Mouse (Mus musculus) kidney, postnatal 14 days (tissue): ENCODE results near the gene Gm12695.

Experiments used
- DNase-seq: peaks from one replicate; pipeline ENCODE4 v3.0.0; 2022; ENCODE audit warnings: mixed read lengths

Gm12695 gene

DNA sequence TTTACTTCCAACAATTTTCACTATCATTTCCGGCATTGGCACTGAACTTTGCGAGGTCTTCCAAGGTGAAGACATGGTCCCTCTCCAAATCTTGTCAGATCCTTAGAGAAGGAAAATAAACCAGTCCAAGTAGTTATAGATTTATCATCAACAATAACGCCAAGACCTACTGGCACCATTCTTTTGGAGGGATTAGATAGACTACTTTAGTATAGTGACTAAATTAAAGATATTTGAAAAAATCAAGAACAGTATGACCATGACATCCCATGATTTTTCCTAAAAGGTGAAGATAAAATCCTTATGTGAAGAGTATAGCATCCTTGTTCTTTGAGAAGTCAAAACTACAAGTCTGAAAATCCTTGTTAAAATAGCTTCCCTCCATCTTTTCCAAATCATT, at the start of gene Gm12695:
Gm12695 (minus strand) TSS at position 101 of the 400 bp plus-strand sequence.
- DNase-seq = no peak

DNA sequence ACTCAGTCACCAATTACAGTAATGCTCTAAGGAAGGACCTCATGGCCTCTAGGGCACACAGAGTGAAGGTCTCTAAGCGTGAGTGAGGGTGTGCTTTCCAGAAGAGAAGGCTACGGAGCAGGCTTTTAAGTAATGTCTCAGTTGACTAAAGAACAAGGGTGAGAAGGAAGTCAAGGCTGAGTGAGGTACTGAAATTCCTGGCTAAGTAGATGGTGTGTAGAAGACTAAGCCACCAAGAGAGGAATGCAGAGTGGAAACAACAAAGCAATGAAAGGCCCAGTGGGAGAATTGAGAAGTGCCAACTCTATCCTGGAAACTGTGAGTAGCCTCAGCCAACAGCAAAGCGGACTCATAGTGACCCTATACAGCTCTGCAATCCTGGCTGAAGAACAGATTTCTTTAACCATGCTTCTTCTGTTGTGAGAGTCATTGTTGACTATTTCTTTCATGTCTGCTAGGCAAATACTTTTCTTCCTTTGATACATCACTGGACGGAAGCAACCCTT, 40.6 kb upstream of the Gm12695 start:
- DNase-seq = no peak

DNA sequence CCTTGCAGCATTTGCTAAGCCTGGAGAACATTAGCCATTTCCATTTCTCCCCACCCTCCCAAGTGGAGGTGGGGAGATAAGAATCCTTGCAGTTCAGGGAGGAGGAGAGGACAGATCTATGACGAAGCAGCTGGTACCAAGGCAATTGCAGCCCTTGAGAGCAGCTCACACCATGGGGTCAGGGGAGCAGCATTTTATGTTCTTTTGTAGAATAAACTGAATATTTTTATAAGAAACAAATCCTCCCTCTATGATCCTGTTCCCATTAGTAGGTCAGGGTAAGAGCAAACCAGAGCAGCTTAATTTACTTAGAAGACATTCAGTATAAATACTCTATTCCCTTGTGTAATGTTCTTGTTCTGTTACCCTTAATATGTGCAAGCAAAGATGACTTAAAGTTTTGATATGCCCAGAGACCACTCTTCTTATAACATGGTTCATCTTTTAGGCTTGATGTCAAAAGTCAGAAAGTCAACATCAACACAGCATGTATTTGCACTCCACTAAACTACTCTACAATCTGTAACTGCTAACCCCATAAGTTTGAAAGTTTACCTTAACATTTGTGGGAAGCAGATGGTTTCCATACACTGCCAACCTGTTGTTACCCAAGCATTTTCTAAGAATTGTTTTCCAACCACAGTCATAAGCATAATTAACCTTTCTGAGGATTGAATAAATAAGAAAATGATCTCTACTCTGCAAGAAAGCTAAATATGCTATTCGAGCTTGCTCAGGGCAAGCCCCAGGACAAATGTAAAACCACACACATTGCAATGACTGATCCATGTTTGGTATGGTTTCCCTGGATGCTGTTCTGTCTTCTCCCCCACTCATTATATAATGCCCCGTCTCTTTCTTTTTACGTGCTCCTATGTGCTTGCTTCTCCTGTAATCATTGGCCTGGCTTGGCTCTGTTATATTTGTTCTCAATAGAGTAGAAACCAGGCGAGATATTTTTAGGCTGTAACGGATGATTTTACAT, 22.1 kb upstream of the Gm12695 start:
- no peak for DNase-seq

DNA sequence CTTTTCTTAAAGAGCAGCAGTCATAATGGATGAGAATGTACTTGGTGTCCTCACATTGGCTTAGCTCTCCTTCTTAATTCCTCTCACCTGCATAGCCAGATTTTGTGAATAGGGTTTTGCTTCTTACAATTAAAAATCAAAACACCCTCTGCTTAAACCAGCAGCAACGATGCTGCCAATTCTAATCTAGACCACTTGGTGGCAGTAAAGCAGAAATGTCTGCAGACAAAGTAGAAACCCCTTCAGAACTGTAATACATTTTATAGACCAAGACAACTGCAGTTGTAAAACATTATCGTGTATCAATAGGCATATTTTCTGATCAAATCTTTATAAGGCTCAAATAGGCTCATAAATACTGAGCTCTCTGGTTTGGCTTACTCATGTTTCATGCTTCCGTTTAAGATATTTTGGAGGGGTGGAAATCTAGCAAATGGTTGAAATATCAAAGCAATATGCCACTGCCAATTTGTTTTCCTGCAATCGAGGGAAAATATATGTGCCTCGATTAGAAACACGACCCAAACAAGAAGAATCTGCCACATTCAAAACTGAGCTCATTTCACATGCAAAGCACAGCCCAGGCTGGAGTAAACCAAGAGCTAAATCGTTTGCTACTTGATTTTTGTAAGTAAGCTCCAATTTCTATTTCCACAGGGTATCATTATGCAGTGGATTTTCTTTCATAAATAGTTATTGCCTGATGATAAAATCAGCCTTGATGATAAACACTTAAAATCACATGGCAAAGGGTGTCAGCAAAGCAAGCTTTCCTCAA, 14.6 kb upstream of the Gm12695 start:
- DNase-seq = peak; percentile 33

DNA sequence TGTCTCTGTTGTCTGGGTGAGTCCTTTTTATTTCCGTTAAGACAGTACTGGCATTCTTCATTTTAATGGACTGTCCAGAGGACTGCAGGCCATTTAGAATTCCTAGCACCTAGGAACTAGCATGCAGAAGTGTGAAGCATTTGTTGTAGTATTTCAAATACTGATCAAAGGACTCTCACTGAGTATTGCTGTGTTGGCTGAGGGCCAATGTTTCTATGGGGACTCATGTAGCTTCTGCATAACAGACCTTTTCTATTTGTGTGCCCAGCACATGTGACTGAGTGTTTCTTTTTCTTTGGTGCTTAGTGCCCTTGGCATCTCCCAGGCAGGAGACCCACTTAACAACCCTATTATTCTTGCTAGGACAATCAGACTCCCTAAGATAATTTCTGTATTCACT, 12.6 kb upstream of the Gm12695 start:
- DNase-seq = no peak

DNA sequence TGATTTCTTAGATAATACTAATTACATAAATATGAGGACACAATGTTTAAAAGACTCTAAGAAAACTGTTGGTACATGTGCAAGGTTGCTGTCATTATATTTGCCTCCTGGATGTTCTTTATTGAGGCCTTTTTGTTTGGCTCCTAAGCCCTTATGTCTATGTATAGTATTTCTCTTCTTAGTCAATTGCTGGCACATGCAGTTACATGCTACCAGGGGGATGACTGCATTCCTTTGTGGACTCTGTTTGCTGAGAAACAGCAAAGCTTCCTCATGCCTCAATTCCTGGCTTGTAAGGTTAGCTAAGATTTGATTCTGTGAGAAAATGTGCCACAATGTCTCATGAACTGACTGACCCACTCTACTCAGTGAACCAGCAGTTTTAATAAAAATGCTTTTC, 6.3 kb upstream of the Gm12695 start:
- DNase-seq = no peak

DNA sequence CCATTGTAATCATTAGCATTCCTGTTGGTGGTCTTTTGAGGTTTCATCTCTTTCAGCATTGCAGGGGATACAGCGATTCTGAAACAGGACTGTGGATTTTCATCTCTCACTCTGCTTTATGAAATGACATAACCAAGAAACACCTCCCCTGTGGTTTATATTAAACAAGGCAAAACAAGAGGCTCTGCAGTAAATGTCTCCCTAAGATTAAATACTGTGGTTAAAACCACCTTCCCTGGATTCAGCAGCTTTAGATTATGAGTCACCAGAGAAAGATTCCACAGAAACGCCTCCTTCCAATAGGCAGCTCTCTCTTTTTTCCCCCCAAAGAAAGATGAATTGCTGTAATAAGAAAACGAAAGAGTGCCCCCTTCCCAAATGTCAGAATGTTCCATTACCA, 4.9 kb upstream of the Gm12695 start:
- DNase-seq = no peak

DNA sequence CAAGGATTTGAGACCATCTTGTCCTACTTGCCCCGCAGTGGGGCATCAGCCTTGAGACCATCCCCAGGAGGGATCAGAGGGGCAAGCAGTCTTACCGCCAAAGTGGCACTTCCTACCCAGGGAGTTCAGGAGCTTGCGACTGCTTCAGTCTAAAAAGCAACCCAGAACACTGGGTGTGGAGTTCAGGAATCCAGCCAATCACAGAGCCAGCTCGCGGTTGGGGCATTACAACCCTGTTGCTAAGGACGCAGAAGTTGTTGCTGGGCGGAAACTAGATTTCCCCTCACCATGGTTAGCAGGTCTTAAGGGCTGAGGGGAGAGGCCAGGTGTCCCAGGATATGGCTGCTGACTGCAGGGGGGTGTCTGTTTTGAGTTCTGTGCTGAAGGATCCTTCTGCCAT, 1.6 kb upstream of the Gm12695 start:
- DNase-seq = no peak

DNA sequence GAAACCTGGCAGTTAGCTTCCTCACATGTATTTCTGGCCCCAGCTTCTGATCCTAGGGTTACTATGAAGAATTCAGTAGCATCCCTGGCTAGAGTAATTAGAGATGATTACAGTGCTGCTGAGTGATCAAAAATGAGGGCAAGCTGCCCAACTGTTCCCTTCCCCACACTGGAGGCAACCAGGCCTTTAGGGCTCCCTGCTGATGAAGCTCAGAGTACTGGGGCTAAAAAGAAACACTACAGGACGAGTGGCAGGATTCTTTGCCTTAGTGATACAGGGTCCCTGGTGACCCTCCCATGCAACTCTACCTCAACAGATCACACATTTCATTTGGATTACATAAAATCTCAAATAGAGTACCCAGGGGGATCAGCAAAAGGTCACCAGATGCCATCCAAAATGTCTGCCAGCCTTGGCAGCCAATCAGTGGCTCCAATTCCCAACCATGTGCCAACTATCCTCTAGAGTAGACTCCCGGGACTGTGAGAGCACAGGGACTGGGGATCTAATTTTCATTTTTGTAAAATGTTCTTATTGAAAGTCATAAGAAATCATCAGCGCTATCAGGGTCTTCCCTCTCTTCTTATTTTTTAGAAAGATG, 11.9 kb downstream of the Gm12695 start:
- no peak for DNase-seq

DNA sequence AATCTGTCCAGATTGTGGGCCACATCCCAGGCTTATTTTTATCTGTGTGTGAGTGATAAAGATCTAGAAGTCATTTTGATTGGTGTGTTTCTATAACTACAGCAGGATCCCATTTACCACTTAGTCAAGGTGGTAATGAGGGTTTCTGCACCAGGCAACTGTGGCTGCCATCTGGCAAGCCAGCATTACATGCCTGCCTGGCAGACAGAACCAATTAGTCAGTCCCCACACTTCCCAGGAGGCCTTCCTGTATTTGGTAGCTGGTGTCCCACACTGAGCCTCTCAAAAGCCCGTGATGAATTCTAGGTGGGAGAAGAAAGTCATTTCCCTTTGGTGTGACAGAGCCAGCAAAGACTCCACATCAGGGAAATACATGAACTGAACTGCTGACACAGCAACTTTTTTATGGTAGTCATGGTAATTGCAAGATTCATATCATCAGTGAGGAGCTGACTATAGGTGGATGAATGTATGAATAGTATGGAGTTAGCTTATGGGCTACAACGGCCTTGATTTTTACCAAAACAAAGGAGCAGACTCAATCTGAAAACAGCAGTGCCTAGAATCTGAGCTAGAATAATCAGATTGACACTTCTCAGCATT, 18.5 kb downstream of the Gm12695 start:
- no peak for DNase-seq

DNA sequence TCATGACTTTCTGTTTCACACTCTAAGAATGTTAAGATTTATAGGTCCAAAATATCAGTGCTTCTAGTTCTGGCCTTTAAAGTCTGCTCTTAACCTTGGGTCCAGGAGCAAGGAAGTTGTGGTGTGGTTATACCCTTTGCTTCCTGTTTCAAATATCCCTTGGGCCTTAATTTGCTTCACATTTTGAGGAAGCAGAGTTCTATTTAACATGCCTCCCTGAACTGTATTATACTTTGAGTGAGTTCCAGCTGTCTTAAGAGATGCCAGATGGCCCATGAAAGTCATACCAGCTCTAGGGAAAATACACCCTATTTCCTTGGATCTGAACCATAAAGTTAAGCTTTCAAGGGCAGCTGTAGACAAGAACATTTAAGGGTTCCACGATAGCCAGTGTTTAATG, 33.0 kb downstream of the Gm12695 start:
- no peak for DNase-seq

DNA sequence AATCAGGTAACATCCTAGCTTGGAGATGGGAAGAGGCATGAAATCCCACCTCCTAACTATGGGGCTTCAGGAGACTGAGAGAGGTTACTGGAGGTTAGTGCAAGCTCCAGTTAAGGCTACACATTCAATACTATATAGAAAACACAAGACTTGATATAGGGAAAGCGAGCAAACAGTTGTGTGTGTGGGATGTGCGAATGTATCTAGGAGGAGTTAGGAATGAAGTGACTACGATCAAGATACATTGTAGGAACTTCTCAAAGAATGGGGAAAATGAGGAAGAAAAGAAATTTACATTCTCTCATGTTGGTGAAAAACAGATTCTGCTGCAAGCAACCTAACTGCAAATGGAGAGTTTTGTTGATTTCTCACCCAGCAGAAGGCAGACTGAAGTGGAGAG, 44.5 kb downstream of the Gm12695 start:
- DNase-seq = no peak

DNA sequence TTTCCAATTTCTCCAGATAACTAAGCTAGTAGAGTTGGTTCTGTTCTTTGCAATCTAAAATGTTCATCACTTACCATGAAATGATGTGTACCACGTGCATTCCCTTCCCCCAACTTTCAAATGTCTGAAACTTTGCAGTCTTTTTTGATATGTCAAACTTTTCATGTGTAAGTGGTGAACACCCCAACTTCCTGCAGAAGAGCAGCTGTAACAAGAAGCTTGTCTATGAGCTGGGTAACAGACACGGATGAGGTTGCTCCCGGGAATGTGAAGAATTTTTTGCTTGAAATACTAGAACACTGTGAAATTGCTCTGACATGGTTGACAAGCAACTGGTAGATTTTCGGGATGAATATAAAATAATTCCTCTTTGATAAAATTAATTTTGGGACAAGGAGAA, 55.7 kb downstream of the Gm12695 start:
- no peak for DNase-seq

DNA sequence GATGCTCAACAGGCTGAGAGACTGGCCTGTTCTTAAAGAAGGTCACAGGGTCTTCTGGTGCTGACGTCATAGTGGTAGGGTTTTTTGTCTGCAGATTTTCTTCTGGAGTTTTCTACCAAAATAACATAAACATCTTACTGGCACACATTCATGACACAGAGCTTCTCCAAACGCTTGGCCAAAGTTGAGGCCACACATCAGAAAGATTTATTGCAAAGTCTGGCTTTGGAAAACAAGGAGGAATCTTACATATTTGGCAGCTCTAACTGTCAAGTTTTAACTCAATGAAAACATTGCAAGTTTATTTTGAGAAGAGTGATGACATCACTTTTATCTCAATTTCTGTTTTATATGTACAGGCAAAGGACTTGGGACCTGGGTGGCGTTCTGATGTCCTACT, 56.8 kb downstream of the Gm12695 start:
- no peak for DNase-seq

DNA sequence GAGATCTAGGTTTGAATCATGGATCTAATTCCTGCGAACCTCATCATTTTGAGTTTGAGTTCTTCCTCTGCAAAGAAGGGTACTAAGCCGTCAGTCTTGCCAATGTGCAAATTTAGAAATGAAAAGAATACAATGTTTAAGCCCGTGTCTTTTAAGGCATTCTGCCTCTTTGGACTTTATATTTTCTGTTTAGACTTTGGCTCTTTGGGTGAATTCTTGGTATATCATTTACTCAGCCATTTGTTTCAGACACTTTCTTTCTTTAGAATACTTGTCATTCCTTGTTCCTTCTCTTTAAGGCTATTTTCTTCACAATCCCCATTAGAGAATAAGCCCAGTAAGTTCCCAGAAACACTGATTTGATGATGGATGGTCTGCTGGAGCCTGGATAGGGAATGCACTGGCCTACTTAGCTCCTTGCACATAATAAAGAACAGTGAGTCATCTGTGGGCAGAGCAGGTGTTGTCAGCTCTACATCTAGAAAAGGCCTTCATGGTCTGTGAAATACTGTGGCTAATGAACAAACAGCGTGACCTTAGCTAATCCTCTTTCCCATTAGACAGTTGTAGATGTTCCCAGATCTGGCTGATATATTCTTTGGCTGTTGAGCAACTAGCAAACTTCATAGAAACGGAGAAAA, 59.5 kb downstream of the Gm12695 start:
- DNase-seq = peak; percentile 38

DNA sequence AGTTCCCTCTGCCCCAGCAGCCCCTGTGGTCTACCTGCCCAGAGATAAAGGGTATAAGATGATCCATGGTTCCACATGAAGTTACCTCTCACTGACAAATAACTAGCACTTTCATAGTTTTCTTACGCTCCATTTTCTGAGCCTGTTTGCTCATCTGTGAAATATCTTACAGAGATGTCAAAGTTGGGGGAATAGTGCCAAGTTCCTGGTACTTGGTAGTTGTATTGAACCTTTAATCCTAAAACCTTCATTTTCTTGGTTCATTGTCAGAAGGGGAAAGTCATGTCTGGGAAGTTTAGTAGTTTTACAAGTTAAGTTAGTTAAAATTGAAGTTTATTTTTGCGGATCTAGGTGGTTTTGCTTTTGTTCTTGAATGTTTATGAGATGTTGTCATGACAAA, 62.7 kb downstream of the Gm12695 start:
- no peak for DNase-seq

DNA sequence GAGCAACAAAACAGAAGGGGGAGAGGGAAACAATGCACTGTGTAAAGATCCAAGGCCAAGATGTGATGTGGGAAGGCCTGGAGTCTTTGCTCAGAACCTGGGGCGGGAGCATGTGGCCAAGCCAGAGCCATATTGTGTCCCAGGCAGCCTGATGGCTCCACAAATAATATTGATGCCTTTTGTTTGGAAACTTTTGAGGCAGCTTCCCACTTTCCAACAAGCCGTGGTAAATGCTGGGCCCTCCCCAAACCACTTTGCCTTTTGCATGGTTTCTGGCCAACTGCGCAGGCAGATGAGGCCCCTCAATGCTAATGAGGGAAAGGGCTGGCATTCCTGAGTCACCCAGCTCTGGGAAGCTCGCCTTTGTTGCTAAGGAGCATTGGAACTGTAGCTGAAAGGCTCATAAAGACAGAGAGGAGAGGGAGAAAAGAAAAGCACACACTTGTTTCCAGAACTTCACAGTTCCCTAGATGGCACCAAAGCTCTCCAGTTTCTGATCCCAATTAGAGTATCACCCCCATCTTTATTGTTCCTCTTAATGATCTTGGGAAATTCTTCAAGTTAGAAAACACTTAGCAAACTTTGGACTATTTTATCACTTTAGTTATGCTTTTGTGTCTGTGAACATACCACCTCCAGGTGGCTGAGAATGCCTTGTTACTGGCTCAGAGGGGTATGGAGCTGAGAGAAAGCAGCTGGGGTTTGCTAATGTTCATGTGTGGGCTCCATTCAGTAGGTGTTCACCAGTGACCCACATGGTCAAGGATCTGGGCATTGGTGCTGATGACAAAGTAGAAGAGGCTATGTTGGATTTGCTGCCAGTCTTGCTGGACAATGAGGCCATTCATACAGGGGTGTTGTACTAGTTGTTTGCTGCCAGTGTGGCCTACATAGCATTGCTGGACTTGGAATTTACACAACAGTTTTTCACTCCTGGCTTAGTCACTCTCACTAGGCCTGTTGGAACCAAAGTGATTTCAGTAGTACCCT, 65.7 kb downstream of the Gm12695 start:
- DNase-seq = no peak

DNA sequence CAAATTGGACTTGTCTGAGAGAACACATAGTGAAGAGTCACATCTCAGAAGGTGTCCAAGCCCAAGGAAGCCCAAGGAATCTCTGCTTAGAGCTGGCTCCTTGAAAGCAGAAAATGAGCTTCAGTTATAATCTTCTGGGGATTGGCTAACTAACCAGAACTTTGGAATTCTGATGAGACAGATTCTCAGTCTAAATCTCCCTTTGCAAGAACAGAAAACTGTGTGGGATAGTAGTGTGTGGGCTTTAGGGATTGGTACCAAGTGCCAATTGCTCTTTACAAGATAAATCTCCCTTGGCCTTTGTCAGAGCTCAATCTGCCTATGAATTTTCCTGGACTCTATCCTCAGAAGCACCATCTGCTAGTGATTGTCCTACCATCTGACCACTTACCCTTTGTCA, 66.5 kb downstream of the Gm12695 start:
- DNase-seq = no peak

DNA sequence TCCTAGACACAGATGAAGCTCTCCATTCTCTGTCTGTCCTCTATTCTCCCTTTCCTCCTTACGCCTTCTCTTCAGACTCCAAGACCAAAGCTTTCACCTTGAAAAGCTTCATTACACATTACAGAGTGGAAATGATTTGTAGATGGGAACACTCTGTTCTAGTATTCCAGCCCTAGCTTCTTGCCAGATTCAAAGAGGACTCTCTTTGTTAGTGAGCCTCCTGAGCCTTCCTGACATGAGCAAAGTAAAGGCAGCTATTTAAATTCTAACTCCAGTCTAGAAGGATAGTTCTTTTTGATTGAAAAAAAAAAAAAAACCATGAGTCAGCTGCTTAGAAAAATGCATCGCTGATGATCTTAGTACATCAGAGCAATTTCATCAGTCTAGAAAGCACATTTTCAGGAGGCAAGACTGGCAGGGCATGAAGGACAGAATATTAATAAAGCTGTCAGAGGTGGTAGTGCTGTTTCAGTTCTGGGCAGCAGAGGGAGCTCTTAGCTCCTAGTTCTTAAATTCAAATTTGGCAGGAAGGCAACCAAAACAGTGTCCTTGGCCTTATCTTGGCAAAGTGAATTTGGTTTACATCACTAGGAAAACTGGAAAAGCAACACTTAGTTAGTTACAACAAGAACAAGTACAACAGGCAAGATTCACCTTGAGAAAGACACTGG, 79.6 kb downstream of the Gm12695 start:
- DNase-seq = peak; percentile 63

DNA sequence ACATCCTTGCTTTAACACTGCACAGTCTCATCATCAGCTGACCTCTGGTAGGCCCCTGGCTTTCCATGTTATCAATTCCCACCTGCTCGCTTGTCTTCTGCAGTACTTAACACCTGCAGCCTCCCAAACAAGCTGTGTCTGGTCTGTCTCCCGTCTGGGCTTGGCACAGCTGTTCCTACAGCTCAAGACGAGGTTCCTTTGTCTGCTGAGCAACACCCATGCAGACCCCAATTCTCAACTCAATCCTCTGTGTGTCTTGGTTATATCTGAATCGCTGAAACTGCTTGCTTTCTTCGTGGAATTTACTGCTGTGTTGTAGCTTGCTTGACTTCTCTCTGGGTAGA, 86.8 kb downstream of the Gm12695 start:
- no peak for DNase-seq
